In genomic region chr10:120882347-120883068, GRCm38 (mm10) we compare ENCODE assay signal across 8 mouse cellular contexts. TPM values are rescaled to one million over a fixed set of nuclear protein-coding genes. Genes with fewer than 3 reads are reported as not detected.
DNase-seq lines count a peak whose midpoint lies in the region; ATAC-seq and TF ChIP-seq lines count a peak whose summit lies in the region.

No protein-coding gene starts in this region.

- H3K4me3 ChIP-seq in forebrain, embryonic 14.5 days (ENCODE audit: low read depth, low read length): peak overlapping the region; percentile 27
- H3K4me3 ChIP-seq in intestine, embryonic 15.5 days (replicated peaks): peak overlapping the region; percentile 12; the same call in 1 of the 2 replicates
- peak overlapping the region; percentile 19 for H3K4me3 ChIP-seq in liver, postnatal 0 days (ENCODE audit: low read depth, low read length)
- peak overlapping the region; percentile 27 for H3K4me3 ChIP-seq in neural tube, embryonic 11.5 days (ENCODE audit: low read depth, low read length)

- H3K9me3 ChIP-seq in forebrain, embryonic 14.5 days (replicated peaks; ENCODE audit: control insufficient read depth, low read length): no peaks in the 10 kb centered on the region
- H3K9me3 ChIP-seq in intestine, embryonic 15.5 days: no peaks in the 10 kb centered on the region
- no peaks in the 10 kb centered on the region for H3K9me3 ChIP-seq in liver, postnatal 0 days (ENCODE audit: low read length)
- H3K9me3 ChIP-seq in neural tube, embryonic 11.5 days (ENCODE audit: control insufficient read depth, low read length): no peaks in the 10 kb centered on the region

- no peaks in the 10 kb centered on the region for H3K27me3 ChIP-seq in forebrain, embryonic 14.5 days (replicated peaks; ENCODE audit: control insufficient read depth, insufficient read depth, low read length)
- H3K27me3 ChIP-seq in intestine, embryonic 15.5 days (replicated peaks): no peaks in the 10 kb centered on the region
- H3K27me3 ChIP-seq in liver, postnatal 0 days (ENCODE audit: insufficient read depth, low read length): no peaks in the 10 kb centered on the region
- no peaks in the 10 kb centered on the region for H3K27me3 ChIP-seq in neural tube, embryonic 11.5 days (ENCODE audit: control insufficient read depth, insufficient read depth, low read length)

- TF ChIP-seq CTCF in liver, postnatal 0 days (IDR thresholded peaks at IDR 0.05; ENCODE audit: low read depth): no peak

- DNase-seq in cerebellum, adult 11-12 months: peak; percentile 19
- no peak for DNase-seq in cerebellum, adult 8-10 months
- peak; percentile 86 for DNase-seq in forebrain, embryonic 14.5 days (ENCODE audit: low spot score)
- peak; percentile 34 for DNase-seq in liver, postnatal 0 days
- peak; percentile 79 for DNase-seq in neural tube, embryonic 11.5 days (ENCODE audit: low spot score)
- no peak for DNase-seq in layer of hippocampus, adult 11-12 months (ENCODE audit: low spot score)

- H3K4me1 ChIP-seq in forebrain, embryonic 14.5 days (ENCODE audit: control insufficient read depth, insufficient read depth, low read length): peaks cover 2% of the 10 kb centered on the region; the same call in 1 of the 2 replicates
- 0 out of 2 replicates have a peak, but pooled peaks cover 6% of the 10 kb centered on the region for H3K4me1 ChIP-seq in intestine, embryonic 15.5 days (replicated peaks)
- peaks cover 4% of the 10 kb centered on the region for H3K4me1 ChIP-seq in liver, postnatal 0 days (ENCODE audit: insufficient read depth)
- peaks cover 4% of the 10 kb centered on the region for H3K4me1 ChIP-seq in neural tube, embryonic 11.5 days (ENCODE audit: control insufficient read depth, insufficient read depth, low read length)

- ATAC-seq in activated CD4-positive, CD25-positive, alpha-beta regulatory T cell, adult 4 months: peak; percentile 94
- ATAC-seq in forebrain, embryonic 14.5 days: peak; percentile 96
- ATAC-seq in intestine, embryonic 15.5 days: peak; percentile 75
- peak; percentile 48 for ATAC-seq in liver, postnatal 0 days
- ATAC-seq in neural tube, embryonic 11.5 days (ENCODE audit: insufficient read depth, low FRiP score, low TSS enrichment): peak; percentile 93

- H3K27ac ChIP-seq in forebrain, embryonic 14.5 days (ENCODE audit: low read depth, low read length): no peak overlapping the region
- H3K27ac ChIP-seq in intestine, embryonic 15.5 days: peak overlapping the region; percentile 64; the same call in 1 of the 2 replicates
- H3K27ac ChIP-seq in liver, postnatal 0 days (ENCODE audit: low read depth): peak overlapping the region; percentile 35
- H3K27ac ChIP-seq in neural tube, embryonic 11.5 days (ENCODE audit: low read depth, low read length): peak overlapping the region; percentile 49; the same call in 1 of the 2 replicates

- peak overlapping the region; percentile 55 for H3K9ac ChIP-seq in forebrain, embryonic 14.5 days (ENCODE audit: low read length)
- 0 out of 2 replicates have a peak overlapping the region, but pooled peaks have one; percentile 26 for H3K9ac ChIP-seq in intestine, embryonic 15.5 days
- H3K9ac ChIP-seq in liver, postnatal 0 days (replicated peaks): no peak overlapping the region
- H3K9ac ChIP-seq in neural tube, embryonic 11.5 days (ENCODE audit: low read length): peak overlapping the region; percentile 50; the same call in 1 of the 2 replicates

- WGBS in forebrain, embryonic 14.5 days: 10% methylated on average over 17 of the region's 17 CpGs
- WGBS in intestine, embryonic 15.5 days: 21% methylated on average over 17 of the region's 17 CpGs
- 11% methylated on average over 17 of the region's 17 CpGs for WGBS in liver, postnatal 0 days (ENCODE audit: insufficient replicate concordance)
- WGBS in neural tube, embryonic 11.5 days: 22% methylated on average over 17 of the region's 17 CpGs

- no peaks in the 10 kb centered on the region for H3K36me3 ChIP-seq in forebrain, embryonic 14.5 days (ENCODE audit: control insufficient read depth, insufficient read depth, low read length)
- H3K36me3 ChIP-seq in intestine, embryonic 15.5 days: no peaks in the 10 kb centered on the region
- no peaks in the 10 kb centered on the region for H3K36me3 ChIP-seq in liver, postnatal 0 days (replicated peaks; ENCODE audit: insufficient read depth, low read length)
- H3K36me3 ChIP-seq in neural tube, embryonic 11.5 days (ENCODE audit: control insufficient read depth, insufficient read depth, low read length): no peaks in the 10 kb centered on the region

- H3K4me2 ChIP-seq in forebrain, embryonic 14.5 days (ENCODE audit: low read length): peak overlapping the region; percentile 59
- peak overlapping the region; percentile 57 for H3K4me2 ChIP-seq in intestine, embryonic 15.5 days (replicated peaks)
- H3K4me2 ChIP-seq in liver, postnatal 0 days (ENCODE audit: low read depth, low read length): peak overlapping the region; percentile 56
- peak overlapping the region; percentile 67 for H3K4me2 ChIP-seq in neural tube, embryonic 11.5 days (ENCODE audit: low read depth)

- TF ChIP-seq EP300 in liver, postnatal 0 days (IDR thresholded peaks at IDR 0.05; ENCODE audit: low read depth): peak; percentile 48; the same call in 1 of the 2 replicates

RNA-seq across cellular contexts. Expression of gene Msrb3, which starts 16.4 kb away (rescaled TPM):
- under 1 TPM; 0.38 to 0.66 TPM for polyA plus RNA-seq in activated CD4-positive, CD25-positive, alpha-beta regulatory T cell, adult 4 months (2017; shearing (Covaris generic))
- 0.87 and 1.4 TPM in 2 replicates for polyA plus RNA-seq in forebrain, embryonic 14.5 days (2014; fragmentation: Nextera tagmentation; extraction: Ambion mirVana)
- polyA plus RNA-seq in intestine, embryonic 15.5 days (2015; fragmentation: Nextera tagmentation; extraction: Ambion mirVana): 13.1 and 16.6 TPM in 2 replicates
- polyA plus RNA-seq in liver, postnatal 0 days (2015; fragmentation: Nextera tagmentation; extraction: Ambion mirVana): 2.5 and 2.7 TPM in 2 replicates
- 5.1 and 5.2 TPM in 2 replicates for polyA plus RNA-seq in neural tube, embryonic 11.5 days (2014; fragmentation: Nextera tagmentation; extraction: Ambion mirVana)

Comparison
In these comparisons a context has a peak if more than half of its experiments do, and no peak if none do; other contexts are left out.
1. DNase-seq: peak in cerebellum, adult 11-12 months (single experiment), forebrain, embryonic 14.5 days (single experiment), liver, postnatal 0 days (single experiment) and neural tube, embryonic 11.5 days (single experiment); none in cerebellum, adult 8-10 months (single experiment) and layer of hippocampus, adult 11-12 months (single experiment).
2. Peak in every context shown above with its lines, with median percentiles within 50 percentile points of each other: ATAC-seq, H3K4me2 ChIP-seq and H3K4me3 ChIP-seq.